Mouse (Mus musculus): ENCODE measurements around the gene Ppp1r12b. TPM values are rescaled to one million over a fixed set of nuclear protein-coding genes. Genes with fewer than 3 reads are reported as not detected.
A peak's percentile ranks its signal among the peaks of the same experiment; 100 is the strongest.

Gene Ppp1r12b
- polyA plus RNA-seq, 1 experiment from 2014 or later: 35.9 TPM

- Histone ChIP-seq H3K36me3 (ENCODE audit: control insufficient read depth, insufficient read depth, low read length) (no peaks in the 10 kb centered on the region), H3K27me3 (ENCODE audit: control insufficient read depth, insufficient read depth, low read length) (no peaks in the 10 kb centered on the region), H3K27ac (replicated peaks in 1 of 2; ENCODE audit: control insufficient read depth in 1 of 2, insufficient read depth in 1 of 2, low read depth in 2 of 2, low read length in 2 of 2) (peak overlapping the region; percentile 93 to 94), H3K4me2 (ENCODE audit: low read length) (peak overlapping the region; percentile 55), H3K9me3 (ENCODE audit: control insufficient read depth, low read length) (no peaks in the 10 kb centered on the region), H3K4me3 (ENCODE audit: control insufficient read depth in 1 of 2, insufficient read depth in 1 of 2, low read depth in 1 of 2, low read length in 2 of 2) (no peak overlapping the region), H3K9ac (ENCODE audit: low read length) (peak overlapping the region; percentile 47; the same call in 1 of the 2 replicates), H3K4me1 (ENCODE audit: control insufficient read depth in 2 of 2, insufficient read depth in 2 of 2, low read length in 2 of 2) (peaks cover 13 to 56% of the 10 kb centered on the region in 2 experiments)
- peak; percentile 88 for ATAC-seq (ENCODE audit: insufficient number of reproducible peaks, insufficient read depth, low FRiP score, low read depth)
- 10% methylated on average over 3 of the region's 3 CpGs for WGBS
Observed at GRCm38 (mm10) chr1:134910037-134910436, 45.7 kb downstream of the Ppp1r12b start.

DNA sequence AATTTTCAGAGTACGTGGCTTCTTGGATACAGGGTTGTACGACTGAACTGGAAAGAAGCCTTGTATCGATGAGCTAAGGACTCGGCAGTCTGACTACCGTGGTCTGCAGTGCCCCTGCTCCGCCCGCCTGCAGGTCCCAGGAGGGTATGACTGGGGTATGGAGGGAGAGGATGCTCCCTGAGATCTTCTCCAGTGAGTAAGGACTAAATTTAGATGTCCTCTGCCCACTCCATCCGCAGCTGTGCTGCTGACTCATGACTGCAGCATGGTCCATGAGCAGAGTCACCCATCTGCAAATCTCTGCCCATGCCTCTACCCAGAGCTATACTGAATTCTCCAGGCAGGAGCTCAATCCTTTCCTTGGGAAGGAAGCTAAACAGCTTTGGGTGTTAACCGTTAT lies 46.3 kb downstream of the Ppp1r12b start:
- peak overlapping the region; percentile 93 to 98 for H3K27ac ChIP-seq (replicated peaks in 1 of 2; ENCODE audit: control insufficient read depth in 1 of 2, insufficient read depth in 1 of 2, low read depth in 2 of 2, low read length in 2 of 2)

DNA sequence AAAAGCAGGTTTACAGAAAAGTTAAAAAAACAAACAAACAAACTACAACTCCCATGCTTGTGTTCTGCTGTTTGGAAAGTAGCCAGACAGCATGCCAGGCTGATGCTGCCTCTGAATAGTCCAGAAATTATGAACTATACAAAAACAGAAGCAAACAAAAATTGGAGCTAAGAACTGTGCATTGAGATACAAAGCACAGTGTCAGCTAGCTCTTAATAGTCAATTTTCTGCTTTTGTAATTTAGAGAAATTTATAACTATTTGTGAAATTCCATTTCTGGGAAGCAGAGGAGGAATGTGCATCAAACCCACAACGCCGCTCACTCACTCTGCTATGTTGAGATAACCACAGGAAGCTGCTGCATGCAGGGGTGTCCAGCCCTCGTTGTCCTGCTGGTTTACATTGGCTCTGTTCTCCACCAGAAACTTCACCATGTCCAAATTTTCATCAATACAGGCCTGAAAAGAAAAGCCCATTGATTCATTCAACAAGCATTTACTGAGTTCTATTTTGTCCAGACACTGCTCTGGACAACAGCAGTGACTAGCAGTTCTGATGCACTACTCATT lies 53.6 kb downstream of the Ppp1r12b start:
- ATAC-seq (ENCODE audit: insufficient number of reproducible peaks, insufficient read depth, low FRiP score, low read depth): no peak
- H3K36me3 ChIP-seq (ENCODE audit: control insufficient read depth, insufficient read depth, low read length): peaks cover 4% of the 10 kb centered on the region; the same call in 1 of the 2 replicates
- H3K4me3 ChIP-seq (ENCODE audit: control insufficient read depth in 1 of 2, insufficient read depth in 1 of 2, low read depth in 1 of 2, low read length in 2 of 2): no peak overlapping the region
- 0 out of 2 replicates have a peak overlapping the region, but pooled peaks have one; percentile 1 for H3K4me2 ChIP-seq (ENCODE audit: low read length)
- H3K27me3 ChIP-seq (ENCODE audit: control insufficient read depth, insufficient read depth, low read length): no peaks in the 10 kb centered on the region
- H3K9me3 ChIP-seq (ENCODE audit: control insufficient read depth, low read length): no peaks in the 10 kb centered on the region
- H3K4me1 ChIP-seq (ENCODE audit: control insufficient read depth in 2 of 2, insufficient read depth in 2 of 2, low read length in 2 of 2): peaks cover 2 to 14% of the 10 kb centered on the region in 2 experiments; a peak in 3 of 4 replicates
- peak overlapping the region; percentile 62 to 67 for H3K27ac ChIP-seq (replicated peaks in 1 of 2; ENCODE audit: control insufficient read depth in 1 of 2, insufficient read depth in 1 of 2, low read depth in 2 of 2, low read length in 2 of 2)
- no peak overlapping the region for H3K9ac ChIP-seq (ENCODE audit: low read length)
- 4% methylated on average over 3 of the region's 3 CpGs for WGBS

More for the DNA sequence above, 46.3 kb downstream of the Ppp1r12b start:
- Histone ChIP-seq H3K27me3 (ENCODE audit: control insufficient read depth, insufficient read depth, low read length) (no peaks in the 10 kb centered on the region), H3K4me3 (ENCODE audit: control insufficient read depth in 1 of 2, insufficient read depth in 1 of 2, low read depth in 1 of 2, low read length in 2 of 2) (peak overlapping the region in 1 of 2 experiments; percentile 7; a peak in 1 of 4 replicates), H3K9me3 (ENCODE audit: control insufficient read depth, low read length) (no peaks in the 10 kb centered on the region), H3K9ac (ENCODE audit: low read length) (peak overlapping the region; percentile 54), H3K36me3 (ENCODE audit: control insufficient read depth, insufficient read depth, low read length) (no peaks in the 10 kb centered on the region), H3K4me1 (ENCODE audit: control insufficient read depth in 2 of 2, insufficient read depth in 2 of 2, low read length in 2 of 2) (peaks cover 11 to 50% of the 10 kb centered on the region in 2 experiments), H3K4me2 (ENCODE audit: low read length) (peak overlapping the region; percentile 55)
- peak; percentile 79 for ATAC-seq (ENCODE audit: insufficient number of reproducible peaks, insufficient read depth, low FRiP score, low read depth)
- 24% methylated on average over 9 of the region's 9 CpGs for WGBS

GRCm38 (mm10) chr1:134896008-134896407 lies 59.7 kb downstream of the Ppp1r12b start:
- H3K4me2 ChIP-seq (ENCODE audit: low read length): no peak overlapping the region
- H3K9ac ChIP-seq (ENCODE audit: low read length): no peak overlapping the region
- no peak for ATAC-seq (ENCODE audit: insufficient number of reproducible peaks, insufficient read depth, low FRiP score, low read depth)
- WGBS: 93% methylated on average over 6 of the region's 6 CpGs
- H3K36me3 ChIP-seq (ENCODE audit: control insufficient read depth, insufficient read depth, low read length): peaks cover 54% of the 10 kb centered on the region
- H3K27ac ChIP-seq (replicated peaks in 1 of 2; ENCODE audit: control insufficient read depth in 1 of 2, insufficient read depth in 1 of 2, low read depth in 2 of 2, low read length in 2 of 2): no peak overlapping the region
- no peaks in the 10 kb centered on the region for H3K27me3 ChIP-seq (ENCODE audit: control insufficient read depth, insufficient read depth, low read length)
- no peaks in the 10 kb centered on the region for H3K4me1 ChIP-seq (ENCODE audit: control insufficient read depth in 2 of 2, insufficient read depth in 2 of 2, low read length in 2 of 2)
- H3K4me3 ChIP-seq (ENCODE audit: control insufficient read depth in 1 of 2, insufficient read depth in 1 of 2, low read depth in 1 of 2, low read length in 2 of 2): no peak overlapping the region
- no peaks in the 10 kb centered on the region for H3K9me3 ChIP-seq (ENCODE audit: control insufficient read depth, low read length)

DNA sequence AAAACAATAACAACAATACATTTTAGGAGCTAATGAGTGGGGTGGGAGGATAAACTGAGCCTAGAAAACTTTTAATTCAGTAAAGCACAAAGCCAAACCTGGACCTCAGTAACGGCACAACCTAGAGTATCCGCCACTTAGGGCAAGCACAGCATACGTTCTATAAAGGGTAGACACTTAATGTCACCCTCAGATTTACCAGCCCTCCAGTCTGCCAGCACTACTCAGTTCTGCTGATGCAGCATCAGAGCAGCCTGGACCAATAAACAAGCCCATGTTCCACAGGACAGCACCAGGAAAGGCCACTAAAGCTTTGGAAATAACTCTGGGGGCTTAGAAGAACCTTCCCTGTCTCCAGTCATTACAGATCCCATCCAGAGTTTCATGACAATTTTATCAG lies 60.9 kb downstream of the Ppp1r12b start:
- H3K4me2 ChIP-seq (ENCODE audit: low read length): no peak overlapping the region
- 88% methylated on average over 3 of the region's 3 CpGs for WGBS
- no peak overlapping the region for H3K9ac ChIP-seq (ENCODE audit: low read length)
- H3K27me3 ChIP-seq (ENCODE audit: control insufficient read depth, insufficient read depth, low read length): no peaks in the 10 kb centered on the region
- H3K36me3 ChIP-seq (ENCODE audit: control insufficient read depth, insufficient read depth, low read length): peaks cover 58% of the 10 kb centered on the region
- no peak for ATAC-seq (ENCODE audit: insufficient number of reproducible peaks, insufficient read depth, low FRiP score, low read depth)
- H3K9me3 ChIP-seq (ENCODE audit: control insufficient read depth, low read length): no peaks in the 10 kb centered on the region
- H3K4me3 ChIP-seq (ENCODE audit: control insufficient read depth in 1 of 2, insufficient read depth in 1 of 2, low read depth in 1 of 2, low read length in 2 of 2): no peak overlapping the region
- H3K27ac ChIP-seq (replicated peaks in 1 of 2; ENCODE audit: control insufficient read depth in 1 of 2, insufficient read depth in 1 of 2, low read depth in 2 of 2, low read length in 2 of 2): no peak overlapping the region
- H3K4me1 ChIP-seq (ENCODE audit: control insufficient read depth in 2 of 2, insufficient read depth in 2 of 2, low read length in 2 of 2): no peaks in the 10 kb centered on the region

GRCm38 (mm10) chr1:134891916-134892315 lies 63.8 kb downstream of the Ppp1r12b start:
- 87% methylated on average over 5 of the region's 5 CpGs for WGBS
- no peaks in the 10 kb centered on the region for H3K9me3 ChIP-seq (ENCODE audit: control insufficient read depth, low read length)
- ATAC-seq (ENCODE audit: insufficient number of reproducible peaks, insufficient read depth, low FRiP score, low read depth): no peak
- H3K27ac ChIP-seq (replicated peaks in 1 of 2; ENCODE audit: control insufficient read depth in 1 of 2, insufficient read depth in 1 of 2, low read depth in 2 of 2, low read length in 2 of 2): no peak overlapping the region
- H3K9ac ChIP-seq (ENCODE audit: low read length): no peak overlapping the region
- no peaks in the 10 kb centered on the region for H3K27me3 ChIP-seq (ENCODE audit: control insufficient read depth, insufficient read depth, low read length)
- H3K4me3 ChIP-seq (ENCODE audit: control insufficient read depth in 1 of 2, insufficient read depth in 1 of 2, low read depth in 1 of 2, low read length in 2 of 2): no peak overlapping the region
- H3K36me3 ChIP-seq (ENCODE audit: control insufficient read depth, insufficient read depth, low read length): peaks cover 73% of the 10 kb centered on the region
- H3K4me1 ChIP-seq (ENCODE audit: control insufficient read depth in 2 of 2, insufficient read depth in 2 of 2, low read length in 2 of 2): no peaks in the 10 kb centered on the region
- H3K4me2 ChIP-seq (ENCODE audit: low read length): no peak overlapping the region

- H3K9me3 ChIP-seq (ENCODE audit: control insufficient read depth, low read length): no peaks in the 10 kb centered on the region
- H3K4me3 ChIP-seq (ENCODE audit: control insufficient read depth in 1 of 2, insufficient read depth in 1 of 2, low read depth in 1 of 2, low read length in 2 of 2): no peak overlapping the region
- H3K4me2 ChIP-seq (ENCODE audit: low read length): no peak overlapping the region
- ATAC-seq (ENCODE audit: insufficient number of reproducible peaks, insufficient read depth, low FRiP score, low read depth): no peak
- no peaks in the 10 kb centered on the region for H3K4me1 ChIP-seq (ENCODE audit: control insufficient read depth in 2 of 2, insufficient read depth in 2 of 2, low read length in 2 of 2)
- WGBS: 96% methylated on average over 6 of the region's 6 CpGs
- no peak overlapping the region for H3K9ac ChIP-seq (ENCODE audit: low read length)
- no peaks in the 10 kb centered on the region for H3K27me3 ChIP-seq (ENCODE audit: control insufficient read depth, insufficient read depth, low read length)
- H3K36me3 ChIP-seq (ENCODE audit: control insufficient read depth, insufficient read depth, low read length): peaks cover 77% of the 10 kb centered on the region
- no peak overlapping the region for H3K27ac ChIP-seq (replicated peaks in 1 of 2; ENCODE audit: control insufficient read depth in 1 of 2, insufficient read depth in 1 of 2, low read depth in 2 of 2, low read length in 2 of 2)
Observed at GRCm38 (mm10) chr1:134889629-134890028, 66.1 kb downstream of the Ppp1r12b start.

- Histone ChIP-seq H3K9me3 (ENCODE audit: control insufficient read depth, low read length) (no peaks in the 10 kb centered on the region), H3K4me2 (ENCODE audit: low read length) (no peak overlapping the region), H3K27me3 (ENCODE audit: control insufficient read depth, insufficient read depth, low read length) (no peaks in the 10 kb centered on the region), H3K4me3 (ENCODE audit: control insufficient read depth in 1 of 2, insufficient read depth in 1 of 2, low read depth in 1 of 2, low read length in 2 of 2) (no peak overlapping the region), H3K27ac (replicated peaks in 1 of 2; ENCODE audit: control insufficient read depth in 1 of 2, insufficient read depth in 1 of 2, low read depth in 2 of 2, low read length in 2 of 2) (no peak overlapping the region), H3K9ac (ENCODE audit: low read length) (no peak overlapping the region), H3K4me1 (ENCODE audit: control insufficient read depth in 2 of 2, insufficient read depth in 2 of 2, low read length in 2 of 2) (no peaks in the 10 kb centered on the region; a peak in 1 of 4 replicates), H3K36me3 (ENCODE audit: control insufficient read depth, insufficient read depth, low read length) (peaks cover 71% of the 10 kb centered on the region)
- 10% methylated on average over 4 of the region's 4 CpGs for WGBS
- ATAC-seq (ENCODE audit: insufficient number of reproducible peaks, insufficient read depth, low FRiP score, low read depth): no peak
Observed at GRCm38 (mm10) chr1:134875800-134876199, 79.9 kb downstream of the Ppp1r12b start.
